Comparison of ENCODE assay signal across 24 mouse cellular contexts in genomic region chr7:44697980-44698379, GRCm38 (mm10). TPM values are rescaled to one million over a fixed set of nuclear protein-coding genes. Genes with fewer than 3 reads are reported as not detected.
DNase-seq lines count a peak whose midpoint lies in the region; ATAC-seq and TF ChIP-seq lines count a peak whose summit lies in the region.
"Had no signal": no experiment of that assay in that cellular context is flagged by ENCODE, and none has a peak within 500 bp of the region (broad histone marks: within the 10 kb centered on the region; RNA-seq: fewer than 3 reads in every experiment).

No protein-coding gene starts in this region.

- TF ChIP-seq EP300 in heart, adult 2 months (IDR thresholded peaks at IDR 0.05; ENCODE audit: insufficient read depth, low read depth, low read length) = no peak

- no peaks in the 10 kb centered on the region for H3K36me3 ChIP-seq in heart, embryonic 14.5 days (ENCODE audit: control insufficient read depth, insufficient read depth, low read length)
- H3K36me3 ChIP-seq in heart, adult 2 months (ENCODE audit: control insufficient read depth, insufficient read depth, low read length) = no peaks in the 10 kb centered on the region
- H3K36me3 ChIP-seq in megakaryocyte, embryonic 14.5 days (replicated peaks; ENCODE audit: low read length) = no peaks in the 10 kb centered on the region
- no peaks in the 10 kb centered on the region for H3K36me3 ChIP-seq in midbrain, embryonic 15.5 days (replicated peaks)
- H3K36me3 ChIP-seq: forebrain, embryonic 10.5 days; heart, embryonic 12.5 days; hindbrain, embryonic 15.5 days; liver, embryonic 15.5 days; neural tube, embryonic 12.5 days had no signal

- no peak for TF ChIP-seq POLR2A in heart, adult 2 months (IDR thresholded peaks at IDR 0.05; ENCODE audit: insufficient read depth, low read depth, low read length)

- H3K4me1 ChIP-seq in heart, embryonic 14.5 days (ENCODE audit: control insufficient read depth in 2 of 2, insufficient read depth in 2 of 2, low read length in 2 of 2) = peaks cover 12 to 14% of the 10 kb centered on the region in 2 experiments
- H3K4me1 ChIP-seq in heart, adult 2 months (ENCODE audit: control insufficient read depth, insufficient read depth, low read length) = 0 out of 2 replicates have a peak, but pooled peaks cover 1% of the 10 kb centered on the region
- peaks cover 26% of the 10 kb centered on the region for H3K4me1 ChIP-seq in megakaryocyte, embryonic 14.5 days
- H3K4me1 ChIP-seq in midbrain, embryonic 15.5 days = peaks cover 5% of the 10 kb centered on the region; the same call in 1 of the 2 replicates

- peak overlapping the region; percentile 22; the same call in 1 of the 2 replicates for H3K4me2 ChIP-seq in heart, embryonic 14.5 days (ENCODE audit: low read length)
- H3K4me2 ChIP-seq in midbrain, embryonic 15.5 days = no peak overlapping the region
- H3K4me2 ChIP-seq: liver, embryonic 15.5 days; neural tube, embryonic 12.5 days had no signal

- intact Hi-C loops in heart, adult 2 months (cut with DNase I) = loop anchor here (10.0 kb wide), 1 partner anchor 1437 kb away; no protein-coding TSS in a partner anchor

- no peaks in the 10 kb centered on the region for H3K79me2 ChIP-seq in heart, adult 2 months (replicated peaks; ENCODE audit: control insufficient read depth, insufficient read depth, low read length)

- H3K27me3 ChIP-seq in heart, embryonic 14.5 days (ENCODE audit: control insufficient read depth, insufficient read depth, low read length) = peaks cover 8% of the 10 kb centered on the region; the same call in 1 of the 2 replicates
- H3K27me3 ChIP-seq in heart, adult 2 months (ENCODE audit: control insufficient read depth, insufficient read depth, low read length) = no peaks in the 10 kb centered on the region
- H3K27me3 ChIP-seq in megakaryocyte, embryonic 14.5 days (replicated peaks) = peaks cover 53% of the 10 kb centered on the region
- H3K27me3 ChIP-seq in midbrain, embryonic 15.5 days (replicated peaks) = no peaks in the 10 kb centered on the region
- H3K27me3 ChIP-seq: CH12.LX; neural tube, embryonic 12.5 days had no signal

- ATAC-seq in heart, embryonic 14.5 days (ENCODE audit: insufficient number of reproducible peaks, insufficient read depth, low FRiP score, low read depth) = no peak
- ATAC-seq in megakaryocyte, adult 5-6 weeks (ENCODE audit: poor library complexity, severe bottlenecking) = no peak
- 0 out of 2 replicates have a peak, but pooled peaks have one; percentile 30 for ATAC-seq in granulocyte monocyte progenitor cell, adult 5-6 weeks (replicated peaks; ENCODE audit: poor library complexity, severe bottlenecking)
- ATAC-seq in midbrain, embryonic 15.5 days (replicated peaks) = no peak
- ATAC-seq: activated CD4-positive, CD25-positive, alpha-beta regulatory T cell, adult 4 months; forebrain, postnatal 0 days; intestine, postnatal 0 days had no signal

- H3K4me3 ChIP-seq in heart, embryonic 14.5 days (ENCODE audit: control insufficient read depth in 1 of 2, insufficient read depth in 1 of 2, low read depth in 1 of 2, low read length in 2 of 2) = no peak overlapping the region
- no peak overlapping the region for H3K4me3 ChIP-seq in heart, adult 2 months
- H3K4me3 ChIP-seq in megakaryocyte, embryonic 14.5 days (replicated peaks) = peak overlapping the region; percentile 65
- H3K4me3 ChIP-seq in midbrain, embryonic 15.5 days = no peak overlapping the region
- H3K4me3 ChIP-seq: heart, embryonic 12.5 days; hindbrain, embryonic 15.5 days; liver, embryonic 15.5 days; neural tube, embryonic 12.5 days had no signal

- H3K27ac ChIP-seq in heart, embryonic 14.5 days (replicated peaks in 1 of 2; ENCODE audit: control insufficient read depth in 1 of 2, insufficient read depth in 1 of 2, low read depth in 2 of 2, low read length in 2 of 2) = peak overlapping the region in 1 of 2 experiments; percentile 75; a peak in 3 of 4 replicates
- no peak overlapping the region for H3K27ac ChIP-seq in heart, adult 2 months
- H3K27ac ChIP-seq in midbrain, embryonic 15.5 days = no peak overlapping the region
- H3K27ac ChIP-seq: forebrain, embryonic 10.5 days; hindbrain, embryonic 15.5 days; liver, embryonic 15.5 days; neural tube, embryonic 12.5 days had no signal

- no peak for DNase-seq in heart, adult 2 months
- no peak for DNase-seq in cerebellum, postnatal 25 days
- DNase-seq: forebrain, postnatal 0 days had no signal

- no peak for TF ChIP-seq CTCF in heart, adult 2 months (IDR thresholded peaks at IDR 0.05)

- no peak overlapping the region for H3K9ac ChIP-seq in heart, embryonic 14.5 days (ENCODE audit: low read length)
- H3K9ac ChIP-seq in heart, adult 2 months (ENCODE audit: low read depth, low read length) = no peak overlapping the region
- no peak overlapping the region for H3K9ac ChIP-seq in midbrain, embryonic 15.5 days
- H3K9ac ChIP-seq: forebrain, postnatal 0 days; heart, embryonic 12.5 days; hindbrain, embryonic 15.5 days; liver, embryonic 15.5 days; neural tube, embryonic 12.5 days had no signal

- H3K9me3 ChIP-seq in heart, embryonic 14.5 days (ENCODE audit: control insufficient read depth, low read length) = no peaks in the 10 kb centered on the region
- no peaks in the 10 kb centered on the region for H3K9me3 ChIP-seq in megakaryocyte, embryonic 14.5 days
- H3K9me3 ChIP-seq in midbrain, embryonic 15.5 days = no peaks in the 10 kb centered on the region
- H3K9me3 ChIP-seq: forebrain, embryonic 10.5 days; heart, embryonic 12.5 days; hindbrain, embryonic 15.5 days; liver, embryonic 15.5 days; neural tube, embryonic 12.5 days had no signal

- 64% methylated on average over 7 of the region's 7 CpGs for WGBS in heart, embryonic 14.5 days
- WGBS in heart, adult 2 months = 47% methylated on average over 7 of the region's 7 CpGs
- WGBS in midbrain, embryonic 15.5 days = 61% methylated on average over 7 of the region's 7 CpGs

RNA-seq across cellular contexts. Expression of gene Izumo2, which starts 10.6 kb away (rescaled TPM):
- polyA plus RNA-seq in heart, embryonic 14.5 days (2014; fragmentation: Nextera tagmentation; extraction: Ambion mirVana) = not detected in 2 replicates
- not detected for total RNA-seq in heart, adult 2 months (2021)
- polyA plus RNA-seq in heart, adult 2 months (2012; rRNA removed) = not detected in 2 replicates
- polyA plus RNA-seq in megakaryocyte, embryonic 14.5 days (2012; ENCODE audit: insufficient read depth, low replicate concordance) = not detected in 2 replicates
- total RNA-seq in megakaryocyte, adult 5-6 weeks (2015) = not detected in 2 replicates
- total RNA-seq in megakaryocyte, adult 5-6 weeks (2017) = not detected in 2 replicates
- not detected in 2 replicates for total RNA-seq in granulocyte monocyte progenitor cell, adult 5-6 weeks (2014; fragmentation: Nextera tagmentation)
- total RNA-seq in granulocyte monocyte progenitor cell, adult 5-6 weeks (2017) = not detected in 2 replicates
- not detected in 2 replicates for polyA plus RNA-seq in midbrain, embryonic 15.5 days (2015; fragmentation: Nextera tagmentation; extraction: Ambion mirVana)
- total RNA-seq: adrenal gland, postnatal 14 days; CH12.LX; forebrain, postnatal 0 days; heart, postnatal 4 days; layer of hippocampus, postnatal 14 days had no signal
- polyA plus RNA-seq: activated CD4-positive, CD25-positive, alpha-beta regulatory T cell, adult 4 months; brain, embryonic 14.5 days; forebrain, embryonic 10.5 days; forebrain, postnatal 0 days; heart, embryonic 12.5 days; hindbrain, embryonic 15.5 days; intestine, postnatal 0 days; kidney, embryonic 16.5 days; large intestine, adult 2 months; limb, embryonic 11.5 days; liver, embryonic 15.5 days; neural tube, embryonic 12.5 days; small intestine, adult 2 months had no signal

RNA-seq across cellular contexts. Expression of gene Myh14, which starts 27.3 kb away (rescaled TPM):
- polyA plus RNA-seq in heart, embryonic 14.5 days (2014; fragmentation: Nextera tagmentation; extraction: Ambion mirVana) = 0.40 and 1.9 TPM in 2 replicates
- total RNA-seq in heart, adult 2 months (2021) = 10 to 100 TPM; 79.4 to 96.6 TPM
- 23.1 and 24.8 TPM in 2 replicates for polyA plus RNA-seq in heart, adult 2 months (2012; rRNA removed)
- 0.02 TPM in 1 of 2 replicates, not detected in the other for polyA plus RNA-seq in megakaryocyte, embryonic 14.5 days (2012; ENCODE audit: insufficient read depth, low replicate concordance)
- not detected in 2 replicates for total RNA-seq in megakaryocyte, adult 5-6 weeks (2015)
- not detected in 2 replicates for total RNA-seq in megakaryocyte, adult 5-6 weeks (2017)
- total RNA-seq in granulocyte monocyte progenitor cell, adult 5-6 weeks (2014; fragmentation: Nextera tagmentation) = not detected in 2 replicates
- not detected in 2 replicates for total RNA-seq in granulocyte monocyte progenitor cell, adult 5-6 weeks (2017)
- polyA plus RNA-seq in midbrain, embryonic 15.5 days (2015; fragmentation: Nextera tagmentation; extraction: Ambion mirVana) = 2.3 and 2.9 TPM in 2 replicates

RNA-seq across cellular contexts. Expression of gene Vrk3, which starts 50.2 kb away (rescaled TPM):
- 30.9 and 36.1 TPM in 2 replicates for polyA plus RNA-seq in heart, embryonic 14.5 days (2014; fragmentation: Nextera tagmentation; extraction: Ambion mirVana)
- 10 to 100 TPM; 23.3 to 26.7 TPM for total RNA-seq in heart, adult 2 months (2021)
- polyA plus RNA-seq in heart, adult 2 months (2012; rRNA removed) = 36.3 and 41.3 TPM in 2 replicates
- 63.8 and 68.6 TPM in 2 replicates for polyA plus RNA-seq in megakaryocyte, embryonic 14.5 days (2012; ENCODE audit: insufficient read depth, low replicate concordance)
- total RNA-seq in megakaryocyte, adult 5-6 weeks (2015) = 48.8 and 53.1 TPM in 2 replicates
- total RNA-seq in megakaryocyte, adult 5-6 weeks (2017) = 51.5 and 52.3 TPM in 2 replicates
- total RNA-seq in granulocyte monocyte progenitor cell, adult 5-6 weeks (2014; fragmentation: Nextera tagmentation) = 45.0 and 52.3 TPM in 2 replicates
- total RNA-seq in granulocyte monocyte progenitor cell, adult 5-6 weeks (2017) = 27.4 and 34.8 TPM in 2 replicates
- 28.4 and 29.7 TPM in 2 replicates for polyA plus RNA-seq in midbrain, embryonic 15.5 days (2015; fragmentation: Nextera tagmentation; extraction: Ambion mirVana)

RNA-seq across cellular contexts. Expression of gene Zfp473, which starts 52.9 kb away (rescaled TPM):
- 0.51 and 0.61 TPM in 2 replicates for polyA plus RNA-seq in heart, embryonic 14.5 days (2014; fragmentation: Nextera tagmentation; extraction: Ambion mirVana)
- not detected for total RNA-seq in heart, adult 2 months (2021)
- polyA plus RNA-seq in heart, adult 2 months (2012; rRNA removed) = 0.03 and 0.12 TPM in 2 replicates
- polyA plus RNA-seq in megakaryocyte, embryonic 14.5 days (2012; ENCODE audit: insufficient read depth, low replicate concordance) = 0.12 TPM in 1 of 2 replicates, not detected in the other
- 1.4 and 1.5 TPM in 2 replicates for total RNA-seq in megakaryocyte, adult 5-6 weeks (2015)
- total RNA-seq in megakaryocyte, adult 5-6 weeks (2017) = 1.8 and 2.3 TPM in 2 replicates
- 1.6 and 6.2 TPM in 2 replicates for total RNA-seq in granulocyte monocyte progenitor cell, adult 5-6 weeks (2014; fragmentation: Nextera tagmentation)
- total RNA-seq in granulocyte monocyte progenitor cell, adult 5-6 weeks (2017) = 2.0 and 2.2 TPM in 2 replicates
- polyA plus RNA-seq in midbrain, embryonic 15.5 days (2015; fragmentation: Nextera tagmentation; extraction: Ambion mirVana) = 1.4 and 1.5 TPM in 2 replicates
